Mouse (Mus musculus) CH12.LX (cell line): ENCODE data around the gene Rad9a. TPM values are rescaled to one million over a fixed set of nuclear protein-coding genes. Genes with fewer than 3 reads are reported as not detected.

Experiments used
- DNase-seq: peaks from one replicate; pipeline ENCODE4 v3.0.0-alpha.2; 2013; ENCODE audit errors: extremely low read depth
- H3K27ac ChIP-seq: 2 replicates; pipeline ENCODE4 v1.5.1; 2012; ENCODE audit warnings: low read depth, mild to moderate bottlenecking, control low read depth, moderate library complexity; ENCODE audit not compliant: insufficient read depth
- H3K27me3 ChIP-seq: replicated peaks from 2 replicates; pipeline ENCODE3; 2012; ENCODE audit warnings: inconsistent platforms
- H3K36me3 ChIP-seq, 2 experiments: replicated peaks in 1 of 2; 2 replicates each; pipeline versions ENCODE3 to v1.6.1; 2012; ENCODE audit warnings: inconsistent platforms in 1 of 2, low read length in 1 of 2, mild to moderate bottlenecking in 1 of 2, mixed read lengths in 1 of 2, moderate library complexity in 1 of 2; ENCODE audit not compliant: control insufficient read depth in 1 of 2, insufficient read depth in 1 of 2
- H3K4me1 ChIP-seq, 2 experiments: 2 replicates each; pipeline ENCODE4 v1.6.1; 2012; ENCODE audit warnings: inconsistent platforms in 1 of 2, moderate library complexity in 1 of 2; ENCODE audit not compliant: insufficient read depth in 2 of 2, control insufficient read depth in 1 of 2
- H3K4me2 ChIP-seq: 2 replicates; pipeline ENCODE4 v1.6.1; 2012; ENCODE audit warnings: low read depth, mild to moderate bottlenecking, control low read depth; ENCODE audit not compliant: poor library complexity, insufficient read depth, severe bottlenecking
- H3K4me3 ChIP-seq, 3 experiments: fragments of 150-350 bp in 1 of 3; sonication (generic) in 1 of 3; replicated peaks in 1 of 3; 2 replicates each; pipeline versions ENCODE3 to v1.5.1; 2011 to 2012; ENCODE audit warnings: low read depth in 2 of 3, low read length in 2 of 3, mild to moderate bottlenecking in 2 of 3, moderate library complexity in 2 of 3, control low read depth in 1 of 3, improper control_type of control experiment in 1 of 3, inconsistent platforms in 1 of 3, mixed read lengths in 1 of 3; ENCODE audit not compliant: poor library complexity in 1 of 3
- H3K79me2 ChIP-seq: replicated peaks from 2 replicates; pipeline ENCODE4 v1.6.1; 2012; ENCODE audit warnings: mild to moderate bottlenecking, moderate library complexity; ENCODE audit not compliant: control insufficient read depth, poor library complexity, insufficient read depth, severe bottlenecking; ENCODE audit errors: extremely low read depth
- H3K9ac ChIP-seq: 2 replicates; pipeline ENCODE4 v1.6.1; 2012; ENCODE audit warnings: low read depth, mild to moderate bottlenecking, control low read depth, moderate library complexity; ENCODE audit not compliant: insufficient read depth
- H3K9me3 ChIP-seq: replicated peaks from 2 replicates; pipeline ENCODE3; 2012; ENCODE audit warnings: low read length, inconsistent platforms, mixed read lengths
- BHLHE40 ChIP-seq: IDR thresholded peaks from 2 replicates; pipeline ENCODE4 v1.6.1; 2011; ENCODE audit warnings: mild to moderate bottlenecking, low read depth, low read length, improper control_type of control experiment
- CHD1 ChIP-seq: IDR thresholded peaks from 2 replicates; pipeline ENCODE4 v1.6.1; 2012; ENCODE audit warnings: low read depth, low read length, improper control_type of control experiment, inconsistent platforms
- CTCF ChIP-seq, 2 experiments: IDR thresholded peaks in 1 of 2; conservative IDR thresholded peaks in 1 of 2; 2 replicates each; pipeline ENCODE4 v1.5.1; 2011 to 2012; ENCODE audit warnings: low read depth in 2 of 2, low read length in 2 of 2, improper control_type of control experiment in 1 of 2, inconsistent platforms in 1 of 2, mild to moderate bottlenecking in 1 of 2, moderate library complexity in 1 of 2
- ETS1 ChIP-seq: conservative IDR thresholded peaks from 2 replicates; pipeline ENCODE4 v1.6.1; 2012; ENCODE audit warnings: low read depth, mild to moderate bottlenecking, inconsistent platforms, low read length, improper control_type of control experiment, moderate library complexity
- IRF4 ChIP-seq: IDR thresholded peaks from 2 replicates; pipeline ENCODE4 v1.6.1; 2014; ENCODE audit warnings: low read depth, mild to moderate bottlenecking, inconsistent platforms, low read length, improper control_type of control experiment
- JUND ChIP-seq: conservative IDR thresholded peaks from 2 replicates; pipeline ENCODE4 v1.6.1; 2011; ENCODE audit warnings: low read depth, low read length, improper control_type of control experiment
- KAT2A ChIP-seq: IDR thresholded peaks from 2 replicates; pipeline ENCODE4 v1.6.1; 2012; ENCODE audit warnings: low read length, improper control_type of control experiment, inconsistent platforms; ENCODE audit not compliant: insufficient replicate concordance
- MAX ChIP-seq: IDR thresholded peaks from 2 replicates; pipeline ENCODE4 v1.6.1; 2011; ENCODE audit warnings: low read length, improper control_type of control experiment
- MAZ ChIP-seq: IDR thresholded peaks from 2 replicates; pipeline ENCODE4 v1.6.1; 2012; ENCODE audit warnings: low read depth, mild to moderate bottlenecking, inconsistent platforms, low read length, improper control_type of control experiment, moderate library complexity
- MXI1 ChIP-seq: IDR thresholded peaks from 2 replicates; pipeline ENCODE4 v1.6.1; 2011; ENCODE audit warnings: mild to moderate bottlenecking, low read depth, low read length, improper control_type of control experiment
- MYC ChIP-seq: IDR thresholded peaks from 2 replicates; pipeline ENCODE4 v1.6.1; 2011; ENCODE audit warnings: low read depth, mild to moderate bottlenecking, improper control_type of control experiment, low read length
- PAX5 ChIP-seq: IDR thresholded peaks from 2 replicates; pipeline ENCODE4 v1.6.1; 2012; ENCODE audit warnings: low read length, inconsistent platforms, mixed read lengths
- RAD21 ChIP-seq: IDR thresholded peaks from 2 replicates; pipeline ENCODE4 v1.6.1; 2011; ENCODE audit warnings: low read depth, mild to moderate bottlenecking, low read length, improper control_type of control experiment, moderate library complexity
- SIN3A ChIP-seq: IDR thresholded peaks from 2 replicates; pipeline ENCODE4 v1.6.1; 2012; ENCODE audit warnings: low read length, improper control_type of control experiment, inconsistent platforms
- SMC3 ChIP-seq: IDR thresholded peaks from 2 replicates; pipeline ENCODE4 v1.6.1; 2011; ENCODE audit warnings: low read depth, low read length, improper control_type of control experiment
- TCF12 ChIP-seq: IDR thresholded peaks from 2 replicates; pipeline ENCODE4 v1.6.1; 2014; ENCODE audit warnings: low read depth, mild to moderate bottlenecking, inconsistent platforms, low read length, improper control_type of control experiment
- USF2 ChIP-seq: conservative IDR thresholded peaks from 2 replicates; pipeline ENCODE4 v1.6.1; 2011; ENCODE audit warnings: low read depth, low read length, improper control_type of control experiment
- ZMIZ1 ChIP-seq: IDR thresholded peaks from 2 replicates; pipeline ENCODE4 v1.6.1; 2012; ENCODE audit warnings: low read depth, mild to moderate bottlenecking, inconsistent platforms, low read length, improper control_type of control experiment
- ZNF384 ChIP-seq: IDR thresholded peaks from 2 replicates; pipeline ENCODE4 v1.6.1; 2012; ENCODE audit warnings: low read depth, low read length, improper control_type of control experiment, inconsistent platforms
- dilution Hi-C: fragments of 300-500 bp; cut with MboI; formaldehyde crosslinking; loops from 2 replicates; pipeline ENCODE4 v1.14.3; 2020; ENCODE audit warnings: low sequenced_read_pairs; ENCODE audit not compliant: extremely low pct_unique_long_range_greater_than_20kb, extremely low pct_ligation_motif_present
- in situ Hi-C: fragments of 300-500 bp; cut with MboI; formaldehyde crosslinking; loops from 3 replicates; pipeline ENCODE4 v1.14.3; 2019; ENCODE audit warnings: low sequenced_read_pairs, low pct_ligation_motif_present, low pct_unique_long_range_greater_than_20kb, mixed read lengths
- polyA plus RNA-seq: library from polyadenylated mRNA; unstranded; fragments of >175 nt; gene quantifications from 2 replicates; pipeline ENCODE4 v1.2.1, GENCODE M21; 2012; ENCODE audit warnings: low read depth; ENCODE audit not compliant: insufficient read length
- total RNA-seq, 2 experiments: library from RNA; depleted of rRNA; stranded (reverse); fragments of 300-350 nt in 1 of 2; fragments of >200 nt in 1 of 2; gene quantifications; 2 replicates each; pipeline ENCODE4 v1.2.3; 2012 to 2014

Rad9a gene
- total and polyA plus RNA-seq, 3 experiments = 14.3 to 20.5 (median 20.0) TPM

GRCm38 (mm10) chr19:4150567-4151487 lies 50.6 kb downstream of the Rad9a start:
- peak overlapping the region; percentile 52 to 92 (median 77) for H3K4me3 ChIP-seq
- dilution Hi-C loops = no loop called here
- H3K9ac ChIP-seq = peak overlapping the region; percentile 96; the same call in 1 of the 2 replicates
- peak overlapping the region; percentile 84 for H3K27ac ChIP-seq
- TF ChIP-seq ETS1 = peak; percentile 51; the same call in 1 of the 2 replicates
- TF ChIP-seq RAD21 = peak; percentile 37
- TF ChIP-seq BHLHE40 = peak; percentile 84
- no peak; the same call in 1 of the 2 replicates for TF ChIP-seq MAX
- TF ChIP-seq CTCF (conservative IDR thresholded peaks at IDR 0.05 in 1 of 2, IDR thresholded peaks at IDR 0.05 in 1 of 2; ENCODE audit: low read depth in 2 of 2, low read length in 2 of 2) = peak in 1 of 2 experiments; percentile 54; a peak in 2 of 4 replicates
- 0 out of 2 replicates have a peak, but pooled peaks have one; percentile 19 for TF ChIP-seq ZMIZ1
- TF ChIP-seq SMC3 = peak; percentile 42
- peak; percentile 77 for TF ChIP-seq MYC
- TF ChIP-seq TCF12 = peak; percentile 42; the same call in 1 of the 2 replicates
- no peak for TF ChIP-seq IRF4
- no peak for TF ChIP-seq JUND
- TF ChIP-seq SIN3A = 0 out of 2 replicates have a peak, but pooled peaks have one; percentile 38
- peak; percentile 69; the same call in 1 of the 2 replicates for TF ChIP-seq MXI1
- H3K4me1 ChIP-seq = peaks cover 34 to 66% of the 10 kb centered on the region in 2 experiments
- H3K27me3 ChIP-seq = no peaks in the 10 kb centered on the region
- H3K9me3 ChIP-seq = peaks cover 2% of the 10 kb centered on the region
- H3K36me3 ChIP-seq = peaks cover 30 to 48% of the 10 kb centered on the region in 2 experiments
- H3K4me2 ChIP-seq = peak overlapping the region; percentile 93
- in situ Hi-C loops = no loop called here
- peaks cover 26% of the 10 kb centered on the region for H3K79me2 ChIP-seq
- peak; percentile 74 for DNase-seq

DNA sequence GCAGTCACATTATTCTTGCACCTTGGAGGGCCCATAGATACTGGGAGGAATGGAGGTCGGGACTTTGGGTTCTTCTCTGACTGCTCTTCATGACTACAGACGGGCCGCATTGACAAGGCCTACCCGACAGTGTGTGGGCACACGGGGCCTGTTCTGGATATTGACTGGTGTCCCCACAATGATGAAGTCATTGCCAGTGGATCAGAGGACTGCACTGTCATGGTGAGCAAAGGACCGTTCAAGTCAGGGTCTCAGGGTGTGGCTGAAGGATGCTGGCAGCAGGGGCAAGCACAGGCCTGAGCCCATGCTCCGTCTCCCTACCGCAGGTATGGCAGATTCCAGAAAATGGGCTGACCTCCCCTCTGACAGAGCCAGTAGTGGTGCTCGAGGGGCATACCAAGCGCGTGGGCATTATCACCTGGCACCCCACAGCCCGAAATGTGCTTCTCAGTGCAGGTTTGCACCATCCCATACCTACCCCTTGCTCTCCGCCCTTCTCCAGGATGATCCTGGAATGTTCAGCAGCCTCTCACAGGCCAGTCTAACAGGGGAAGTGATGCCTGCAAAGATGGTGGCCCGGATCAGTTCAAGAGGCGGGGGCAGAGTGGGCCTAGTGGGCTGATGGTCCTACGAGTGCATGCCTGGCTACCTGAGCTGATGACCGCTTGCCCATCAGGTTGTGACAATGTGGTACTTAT lies 51.5 kb downstream of the Rad9a start:
- peak overlapping the region; percentile 96 for H3K9ac ChIP-seq
- peak overlapping the region; percentile 52 to 92 (median 77) for H3K4me3 ChIP-seq
- H3K27ac ChIP-seq = peak overlapping the region; percentile 84
- TF ChIP-seq MAX = no peak
- TF ChIP-seq PAX5 = no peak
- 0 out of 2 replicates have a peak, but pooled peaks have one; percentile 39 for TF ChIP-seq MXI1
- 0 out of 2 replicates have a peak, but pooled peaks have one; percentile 16 for TF ChIP-seq MAZ
- no peak for TF ChIP-seq USF2
- peak; percentile 50; the same call in 1 of the 2 replicates for TF ChIP-seq SIN3A
- no peak for TF ChIP-seq ZNF384
- TF ChIP-seq ZMIZ1 = no peak
- no peak for TF ChIP-seq KAT2A
- TF ChIP-seq CHD1 = 0 out of 2 replicates have a peak, but pooled peaks have one; percentile 26
- no peak for TF ChIP-seq BHLHE40
- peaks cover 5% of the 10 kb centered on the region for H3K9me3 ChIP-seq
- peaks cover 18% of the 10 kb centered on the region for H3K79me2 ChIP-seq
- no peaks in the 10 kb centered on the region for H3K27me3 ChIP-seq
- peaks cover 30 to 47% of the 10 kb centered on the region in 2 experiments for H3K36me3 ChIP-seq
- in situ Hi-C loops = no loop called here
- dilution Hi-C loops = no loop called here
- peaks cover 37 to 70% of the 10 kb centered on the region in 2 experiments for H3K4me1 ChIP-seq
- peak overlapping the region; percentile 93 for H3K4me2 ChIP-seq
- DNase-seq = no peak
